Mouse (Mus musculus): Measurements from ENCODE around the gene Sstr3. TPM values are rescaled to one million over a fixed set of nuclear protein-coding genes. Genes with fewer than 3 reads are reported as not detected.

Gene Sstr3
- polyA plus RNA-seq, 1 experiment from 2014 or later = 0.22 TPM

GRCm38 (mm10) chr15:78502437-78503132, 41.9 kb downstream of the Sstr3 start:
- Histone ChIP-seq H3K27ac (no peak overlapping the region), H3K4me3 (no peak overlapping the region), H3K36me3 (no peaks in the 10 kb centered on the region), H3K27me3 (ENCODE audit: insufficient read depth, poor library complexity, severe bottlenecking) (no peaks in the 10 kb centered on the region), H3K9me3 (peaks cover 8% of the 10 kb centered on the region; the same call in 1 of the 2 replicates), H3K4me1 (replicated peaks) (no peaks in the 10 kb centered on the region)
- 89% methylated on average over 18 of the region's 18 CpGs for WGBS
- no peak for DNase-seq (ENCODE audit: low spot score)

GRCm38 (mm10) chr15:78494968-78495406, 49.5 kb downstream of the Sstr3 start, which contains the start of gene Il2rb:
Il2rb (minus strand) TSS chr15:78495271.
- 94% methylated on average over 11 of the region's 11 CpGs for WGBS
- H3K4me1 ChIP-seq (replicated peaks) = peaks cover 21% of the 10 kb centered on the region
- H3K36me3 ChIP-seq = no peaks in the 10 kb centered on the region
- H3K27me3 ChIP-seq (ENCODE audit: insufficient read depth, poor library complexity, severe bottlenecking) = no peaks in the 10 kb centered on the region
- no peaks in the 10 kb centered on the region for H3K9me3 ChIP-seq
- H3K27ac ChIP-seq = no peak within 1 kb of the TSS
- no peak for DNase-seq (ENCODE audit: low spot score)
- no peak within 1 kb of the TSS for H3K4me3 ChIP-seq

- no peaks in the 10 kb centered on the region for H3K9me3 ChIP-seq
- peaks cover 21% of the 10 kb centered on the region for H3K4me1 ChIP-seq (replicated peaks)
- no peaks in the 10 kb centered on the region for H3K27me3 ChIP-seq (ENCODE audit: insufficient read depth, poor library complexity, severe bottlenecking)
- no peaks in the 10 kb centered on the region for H3K36me3 ChIP-seq
- H3K27ac ChIP-seq = no peak overlapping the region
- 75% methylated on average over 10 of the region's 10 CpGs for WGBS
- H3K4me3 ChIP-seq = no peak overlapping the region
- DNase-seq (ENCODE audit: low spot score) = no peak
These were observed 51.0 kb downstream of the Sstr3 start for GRCm38 (mm10) chr15:78493401-78494010.

DNA sequence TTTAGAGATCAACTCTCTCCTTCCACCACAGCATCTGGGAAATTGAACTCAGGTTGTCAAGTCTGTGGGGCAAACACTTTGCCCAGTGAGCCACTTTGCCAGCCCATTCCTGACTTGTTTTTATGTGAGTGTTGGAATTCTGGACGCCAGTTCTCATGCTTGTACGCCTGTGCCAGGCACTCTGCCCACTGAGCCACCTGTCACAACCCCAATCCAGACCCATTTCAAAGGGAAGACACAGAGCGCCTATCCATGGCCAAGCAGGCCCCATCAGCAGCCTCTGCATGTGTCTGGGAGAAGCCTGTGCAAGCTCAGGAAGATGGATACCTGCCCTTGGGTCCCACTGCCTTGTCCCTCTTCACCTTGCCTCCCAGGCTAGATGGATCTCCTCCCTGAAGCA, 53.2 kb downstream of the Sstr3 start:
- no peak for DNase-seq (ENCODE audit: low spot score)
- Histone ChIP-seq H3K27ac (no peak overlapping the region), H3K9me3 (no peaks in the 10 kb centered on the region), H3K27me3 (ENCODE audit: insufficient read depth, poor library complexity, severe bottlenecking) (peaks cover 6% of the 10 kb centered on the region), H3K4me3 (no peak overlapping the region), H3K36me3 (no peaks in the 10 kb centered on the region), H3K4me1 (replicated peaks) (peaks cover 21% of the 10 kb centered on the region)
- WGBS = 85% methylated on average over 3 of the region's 3 CpGs

- Histone ChIP-seq H3K27ac (no peak overlapping the region), H3K27me3 (ENCODE audit: insufficient read depth, poor library complexity, severe bottlenecking) (peaks cover 6% of the 10 kb centered on the region), H3K9me3 (no peaks in the 10 kb centered on the region), H3K4me3 (no peak overlapping the region), H3K4me1 (replicated peaks) (peaks cover 19% of the 10 kb centered on the region), H3K36me3 (no peaks in the 10 kb centered on the region)
- 87% methylated on average over 8 of the region's 8 CpGs for WGBS
- no peak for DNase-seq (ENCODE audit: low spot score)
These were observed 54.6 kb downstream of the Sstr3 start for GRCm38 (mm10) chr15:78489906-78490305.

- 90% methylated on average over 3 of the region's 3 CpGs for WGBS
- Histone ChIP-seq H3K27me3 (ENCODE audit: insufficient read depth, poor library complexity, severe bottlenecking) (peaks cover 6% of the 10 kb centered on the region), H3K4me1 (replicated peaks) (peaks cover 13% of the 10 kb centered on the region), H3K9me3 (no peaks in the 10 kb centered on the region), H3K4me3 (no peak overlapping the region), H3K27ac (no peak overlapping the region), H3K36me3 (no peaks in the 10 kb centered on the region)
- no peak for DNase-seq (ENCODE audit: low spot score)
These were observed 55.2 kb downstream of the Sstr3 start for GRCm38 (mm10) chr15:78489248-78489647.

- Histone ChIP-seq H3K36me3 (no peaks in the 10 kb centered on the region), H3K4me1 (replicated peaks) (no peaks in the 10 kb centered on the region), H3K27me3 (ENCODE audit: insufficient read depth, poor library complexity, severe bottlenecking) (peaks cover 12% of the 10 kb centered on the region), H3K9me3 (no peaks in the 10 kb centered on the region), H3K27ac (no peak overlapping the region), H3K4me3 (no peak overlapping the region)
- no peak for DNase-seq (ENCODE audit: low spot score)
- WGBS = 72% methylated on average over 4 of the region's 4 CpGs
These were observed 57.4 kb downstream of the Sstr3 start for GRCm38 (mm10) chr15:78487066-78487465.

Other genes with a start within 250 kb of the Sstr3 start
- 0.39 and 0.60 TPM in 2 replicates for gene Csf2rb2, start 239.0 kb downstream of the Sstr3 start, polyA plus RNA-seq (2016; fragmentation: Nextera tagmentation; extraction: Ambion mirVana)
- 2.3 and 3.8 TPM in 2 replicates for gene Csf2rb, start 218.9 kb downstream of the Sstr3 start, polyA plus RNA-seq (2016; fragmentation: Nextera tagmentation; extraction: Ambion mirVana)
- gene Tex33, start 148.8 kb downstream of the Sstr3 start, polyA plus RNA-seq (2016; fragmentation: Nextera tagmentation; extraction: Ambion mirVana) = not detected in 2 replicates
- 7.7 and 10.9 TPM in 2 replicates for gene Tst, start 138.8 kb downstream of the Sstr3 start, polyA plus RNA-seq (2016; fragmentation: Nextera tagmentation; extraction: Ambion mirVana)
- gene Mpst, start 138.3 kb downstream of the Sstr3 start, polyA plus RNA-seq (2016; fragmentation: Nextera tagmentation; extraction: Ambion mirVana) = 1.4 and 1.5 TPM in 2 replicates
- 66.4 and 73.5 TPM in 2 replicates for gene Kctd17, start 116.1 kb downstream of the Sstr3 start, polyA plus RNA-seq (2016; fragmentation: Nextera tagmentation; extraction: Ambion mirVana)
- not detected in 2 replicates for gene Tmprss6, start 76.1 kb downstream of the Sstr3 start, polyA plus RNA-seq (2016; fragmentation: Nextera tagmentation; extraction: Ambion mirVana)
- gene Il2rb, start 49.4 kb downstream of the Sstr3 start, polyA plus RNA-seq (2016; fragmentation: Nextera tagmentation; extraction: Ambion mirVana) = not detected in 2 replicates
- 9.8 and 9.9 TPM in 2 replicates for gene C1qtnf6, start 13.3 kb downstream of the Sstr3 start, polyA plus RNA-seq (2016; fragmentation: Nextera tagmentation; extraction: Ambion mirVana)
- 7.8 and 8.1 TPM in 2 replicates for gene Rac2, start 28.1 kb upstream of the Sstr3 start, polyA plus RNA-seq (2016; fragmentation: Nextera tagmentation; extraction: Ambion mirVana)
- gene Cyth4, start 52.4 kb upstream of the Sstr3 start, polyA plus RNA-seq (2016; fragmentation: Nextera tagmentation; extraction: Ambion mirVana) = 4.9 and 8.1 TPM in 2 replicates
- gene Elfn2, start 174.1 kb upstream of the Sstr3 start, polyA plus RNA-seq (2016; fragmentation: Nextera tagmentation; extraction: Ambion mirVana) = 0.24 and 0.39 TPM in 2 replicates
- gene Mfng, start 228.8 kb upstream of the Sstr3 start, polyA plus RNA-seq (2016; fragmentation: Nextera tagmentation; extraction: Ambion mirVana) = 71.6 and 79.0 TPM in 2 replicates